Mouse (Mus musculus) bone marrow macrophage, adult 2 months (primary cell): Measurements from ENCODE around the gene Ifnk.

Experiments
- CTCF ChIP-seq: IDR thresholded peaks from 2 replicates; pipeline ENCODE4 v1.5.1; 2012; ENCODE audit warnings: low read depth, mild to moderate bottlenecking, low read length, moderate library complexity
- POLR2A ChIP-seq: IDR thresholded peaks from 2 replicates; pipeline ENCODE4 v1.6.1; 2012; ENCODE audit warnings: mild to moderate bottlenecking, low read depth, low read length, borderline replicate concordance

- TF ChIP-seq CTCF (no peak), POLR2A (no peak)
Measured at GRCm38 (mm10) chr4:35146597-35146996, 5.3 kb upstream of the Ifnk start.
